Mouse (Mus musculus): ENCODE data around the gene Tmem184b. TPM values are rescaled to one million over a fixed set of nuclear protein-coding genes. Genes with fewer than 3 reads are reported as not detected.
A peak's percentile ranks its signal among the peaks of the same experiment; 100 is the strongest.

Tmem184b gene
- polyA plus RNA-seq, 1 experiment from 2014 or later: 75.5 TPM

- no peak overlapping the region for H3K4me3 ChIP-seq (replicated peaks)
- H3K4me2 ChIP-seq: no peak overlapping the region
- no peak overlapping the region for H3K27ac ChIP-seq
- ATAC-seq (replicated peaks; ENCODE audit: low FRiP score): 0 out of 2 replicates have a peak, but pooled peaks have one; percentile 33
- H3K27me3 ChIP-seq: no peaks in the 10 kb centered on the region
- no peaks in the 10 kb centered on the region for H3K9me3 ChIP-seq (replicated peaks)
- peaks cover 2% of the 10 kb centered on the region for H3K4me1 ChIP-seq
- H3K36me3 ChIP-seq: no peaks in the 10 kb centered on the region
- whole genome bisulfite sequencing: 79% methylated on average over 4 of the region's 4 CpGs
- no peak overlapping the region for H3K9ac ChIP-seq
These were observed 5.8 kb upstream of the Tmem184b start for GRCm38 (mm10) chr15:79409077-79409573.

- Histone ChIP-seq H3K36me3 (no peaks in the 10 kb centered on the region), H3K9me3 (replicated peaks) (no peaks in the 10 kb centered on the region), H3K4me3 (replicated peaks) (no peak overlapping the region), H3K27ac (no peak overlapping the region), H3K9ac (no peak overlapping the region), H3K4me2 (no peak overlapping the region), H3K4me1 (peaks cover 19% of the 10 kb centered on the region), H3K27me3 (no peaks in the 10 kb centered on the region)
- WGBS: 83% methylated on average over 4 of the region's 4 CpGs
- no peak for ATAC-seq (replicated peaks; ENCODE audit: low FRiP score)
These were observed 3.2 kb upstream of the Tmem184b start for GRCm38 (mm10) chr15:79406564-79406963.

GRCm38 (mm10) chr15:79404277-79404676, 908 bp upstream of the Tmem184b start:
- no peaks in the 10 kb centered on the region for H3K9me3 ChIP-seq (replicated peaks)
- H3K36me3 ChIP-seq: no peaks in the 10 kb centered on the region
- H3K4me3 ChIP-seq (replicated peaks): 0 out of 2 replicates have a peak overlapping the region, but pooled peaks have one; percentile 92
- ATAC-seq (replicated peaks; ENCODE audit: low FRiP score): no peak
- peak overlapping the region; percentile 90; the same call in 1 of the 2 replicates for H3K4me2 ChIP-seq
- H3K27ac ChIP-seq: no peak overlapping the region
- no peaks in the 10 kb centered on the region for H3K27me3 ChIP-seq
- 60% methylated on average over 1 of the region's 1 CpGs for WGBS
- peaks cover 41% of the 10 kb centered on the region for H3K4me1 ChIP-seq
- H3K9ac ChIP-seq: no peak overlapping the region

- no peaks in the 10 kb centered on the region for H3K9me3 ChIP-seq (replicated peaks)
- H3K9ac ChIP-seq: peak overlapping the region; percentile 84
- peaks cover 46% of the 10 kb centered on the region for H3K4me1 ChIP-seq
- peak overlapping the region; percentile 90 for H3K4me2 ChIP-seq
- no peaks in the 10 kb centered on the region for H3K36me3 ChIP-seq
- H3K27ac ChIP-seq: peak overlapping the region; percentile 89
- no peaks in the 10 kb centered on the region for H3K27me3 ChIP-seq
- WGBS: 16% methylated on average over 9 of the region's 9 CpGs
- no peak for ATAC-seq (replicated peaks; ENCODE audit: low FRiP score)
- peak overlapping the region; percentile 92 for H3K4me3 ChIP-seq (replicated peaks)
These were observed 418 bp upstream of the Tmem184b start for GRCm38 (mm10) chr15:79403763-79404210.

- Histone ChIP-seq H3K4me2 (peak overlapping the region; percentile 90), H3K9me3 (replicated peaks) (no peaks in the 10 kb centered on the region), H3K27ac (0 out of 2 replicates have a peak overlapping the region, but pooled peaks have one; percentile 89), H3K9ac (peak overlapping the region; percentile 84), H3K4me1 (peaks cover 56% of the 10 kb centered on the region), H3K4me3 (replicated peaks) (peak overlapping the region; percentile 92), H3K27me3 (no peaks in the 10 kb centered on the region), H3K36me3 (peaks cover 4% of the 10 kb centered on the region; the same call in 1 of the 2 replicates)
- 21% methylated on average over 5 of the region's 5 CpGs for WGBS
- ATAC-seq (replicated peaks; ENCODE audit: low FRiP score): no peak
These were observed 1.2 kb downstream of the Tmem184b start for GRCm38 (mm10) chr15:79402176-79402575.

GRCm38 (mm10) chr15:79400975-79401365, 2.4 kb downstream of the Tmem184b start:
- Histone ChIP-seq H3K9me3 (replicated peaks) (no peaks in the 10 kb centered on the region), H3K9ac (peak overlapping the region; percentile 24; the same call in 1 of the 2 replicates), H3K4me3 (replicated peaks) (no peak overlapping the region), H3K36me3 (peaks cover 6% of the 10 kb centered on the region; the same call in 1 of the 2 replicates), H3K4me1 (peaks cover 57% of the 10 kb centered on the region), H3K27ac (peak overlapping the region; percentile 56), H3K27me3 (no peaks in the 10 kb centered on the region), H3K4me2 (peak overlapping the region; percentile 90)
- ATAC-seq (replicated peaks; ENCODE audit: low FRiP score): no peak
- WGBS: 42% methylated on average over 7 of the region's 7 CpGs

- Histone ChIP-seq H3K4me2 (peak overlapping the region; percentile 90; the same call in 1 of the 2 replicates), H3K9me3 (replicated peaks) (no peaks in the 10 kb centered on the region), H3K27ac (peak overlapping the region; percentile 56), H3K36me3 (peaks cover 6% of the 10 kb centered on the region; the same call in 1 of the 2 replicates), H3K4me3 (replicated peaks) (no peak overlapping the region), H3K4me1 (peaks cover 63% of the 10 kb centered on the region), H3K9ac (peak overlapping the region; percentile 24; the same call in 1 of the 2 replicates), H3K27me3 (no peaks in the 10 kb centered on the region)
- 53% methylated on average over 6 of the region's 6 CpGs for WGBS
- no peak for ATAC-seq (replicated peaks; ENCODE audit: low FRiP score)
These were observed 3.0 kb downstream of the Tmem184b start for GRCm38 (mm10) chr15:79400134-79400974.

GRCm38 (mm10) chr15:79399231-79400052, 3.9 kb downstream of the Tmem184b start:
- no peak overlapping the region for H3K27ac ChIP-seq
- H3K36me3 ChIP-seq: peaks cover 6% of the 10 kb centered on the region; the same call in 1 of the 2 replicates
- no peak overlapping the region for H3K4me2 ChIP-seq
- ATAC-seq (replicated peaks; ENCODE audit: low FRiP score): no peak
- H3K9me3 ChIP-seq (replicated peaks): no peaks in the 10 kb centered on the region
- no peak overlapping the region for H3K4me3 ChIP-seq (replicated peaks)
- H3K4me1 ChIP-seq: peaks cover 72% of the 10 kb centered on the region
- no peaks in the 10 kb centered on the region for H3K27me3 ChIP-seq
- H3K9ac ChIP-seq: no peak overlapping the region
- WGBS: 69% methylated on average over 14 of the region's 14 CpGs

GRCm38 (mm10) chr15:79396736-79397135, 6.6 kb downstream of the Tmem184b start:
- no peak for ATAC-seq (replicated peaks; ENCODE audit: low FRiP score)
- 78% methylated on average over 11 of the region's 11 CpGs for WGBS
- H3K4me1 ChIP-seq: peaks cover 83% of the 10 kb centered on the region

GRCm38 (mm10) chr15:79395281-79395680, 8.1 kb downstream of the Tmem184b start:
- no peak for ATAC-seq (replicated peaks; ENCODE audit: low FRiP score)
- Histone ChIP-seq H3K27ac (no peak overlapping the region), H3K27me3 (no peaks in the 10 kb centered on the region), H3K4me3 (replicated peaks) (no peak overlapping the region), H3K36me3 (peaks cover 6% of the 10 kb centered on the region; the same call in 1 of the 2 replicates), H3K4me1 (peaks cover 82% of the 10 kb centered on the region), H3K9ac (no peak overlapping the region), H3K9me3 (replicated peaks) (no peaks in the 10 kb centered on the region), H3K4me2 (peak overlapping the region; percentile 26)
- 60% methylated on average over 6 of the region's 6 CpGs for WGBS

More at GRCm38 (mm10) chr15:79396736-79397135, 6.6 kb downstream of the Tmem184b start:
- Histone ChIP-seq H3K4me2 (peak overlapping the region; percentile 28; the same call in 1 of the 2 replicates), H3K9ac (no peak overlapping the region), H3K36me3 (peaks cover 6% of the 10 kb centered on the region; the same call in 1 of the 2 replicates), H3K27ac (no peak overlapping the region), H3K9me3 (replicated peaks) (no peaks in the 10 kb centered on the region), H3K4me3 (replicated peaks) (peak overlapping the region; percentile 18), H3K27me3 (no peaks in the 10 kb centered on the region)

- no peaks in the 10 kb centered on the region for H3K27me3 ChIP-seq
- peak overlapping the region; percentile 26 for H3K4me2 ChIP-seq
- no peak overlapping the region for H3K27ac ChIP-seq
- no peak overlapping the region for H3K9ac ChIP-seq
- peaks cover 82% of the 10 kb centered on the region for H3K4me1 ChIP-seq
- no peak overlapping the region for H3K4me3 ChIP-seq (replicated peaks)
- ATAC-seq (replicated peaks; ENCODE audit: low FRiP score): no peak
- H3K9me3 ChIP-seq (replicated peaks): no peaks in the 10 kb centered on the region
- peaks cover 6% of the 10 kb centered on the region; the same call in 1 of the 2 replicates for H3K36me3 ChIP-seq
- 38% methylated on average over 4 of the region's 4 CpGs for WGBS
These were observed 8.5 kb downstream of the Tmem184b start for GRCm38 (mm10) chr15:79394842-79395241.
